Mouse (Mus musculus): ENCODE data around the gene Trp53bp2. TPM values are rescaled to one million over a fixed set of nuclear protein-coding genes. Genes with fewer than 3 reads are reported as not detected.

The Trp53bp2 gene
- total RNA-seq (2015; ENCODE audit: low replicate concordance) (1.2 and 3.6 TPM in 2 replicates), total RNA-seq (2017; ENCODE audit: low replicate concordance) (2.2 and 2.6 TPM in 2 replicates)

DNA sequence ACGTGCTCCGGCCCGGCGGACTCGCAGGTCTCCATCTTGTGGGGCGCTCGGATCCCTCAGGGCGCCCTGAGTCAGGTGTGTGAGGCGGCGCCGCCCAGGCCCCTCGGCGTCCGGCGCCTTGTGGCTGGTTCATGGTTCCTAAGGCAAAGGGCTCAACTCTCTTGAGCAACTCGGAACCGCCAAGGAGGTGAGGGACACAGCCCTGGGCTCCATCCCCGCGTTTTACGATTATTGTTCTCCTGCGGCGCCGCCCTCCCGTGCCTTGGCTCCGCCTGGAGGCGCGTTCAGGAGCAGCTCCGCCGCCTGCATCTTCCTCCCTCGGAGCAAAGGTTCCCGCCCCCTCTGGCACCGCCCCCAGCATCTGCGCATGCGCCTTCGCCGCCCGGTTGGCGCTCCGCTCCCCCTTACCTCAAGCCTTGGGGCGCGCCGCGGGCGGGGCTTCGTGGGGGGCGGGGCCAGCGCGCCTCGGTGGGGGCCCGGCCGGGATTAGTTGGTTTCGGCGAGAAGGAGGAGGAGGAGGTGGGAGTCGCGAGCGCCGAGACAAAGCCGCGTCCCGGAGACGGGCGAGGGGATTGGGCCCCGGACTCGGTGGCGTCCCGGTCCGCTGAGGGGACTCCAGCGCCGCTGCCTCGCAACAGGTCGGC, at the start of gene Trp53bp2:
TSS of gene Trp53bp2 (plus strand) at position 489 of the 644 bp plus-strand sequence.
- peak; percentile 95 for ATAC-seq (replicated peaks; ENCODE audit: low FRiP score, poor library complexity, severe bottlenecking)

DNA sequence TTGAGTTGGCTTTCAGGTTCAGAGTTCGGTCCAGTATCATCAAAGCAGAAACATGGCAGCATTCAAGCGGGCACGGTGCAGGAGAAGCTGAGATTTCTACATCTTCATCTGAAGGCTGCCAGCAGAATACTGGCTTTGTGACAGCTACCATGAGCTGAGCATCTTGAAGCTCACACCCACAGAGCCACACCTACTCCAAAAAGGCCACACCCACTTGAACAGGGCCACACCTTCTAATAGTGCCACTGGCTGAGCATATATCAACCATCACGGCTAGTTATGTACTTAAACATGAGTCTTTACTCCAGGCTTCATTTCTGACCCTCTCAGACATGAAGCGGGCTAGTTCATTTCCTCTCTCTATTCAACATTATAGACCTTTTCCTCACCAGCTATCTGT, 46.3 kb upstream of the Trp53bp2 start:
- ATAC-seq (replicated peaks; ENCODE audit: low FRiP score, poor library complexity, severe bottlenecking): peak; percentile 56

DNA sequence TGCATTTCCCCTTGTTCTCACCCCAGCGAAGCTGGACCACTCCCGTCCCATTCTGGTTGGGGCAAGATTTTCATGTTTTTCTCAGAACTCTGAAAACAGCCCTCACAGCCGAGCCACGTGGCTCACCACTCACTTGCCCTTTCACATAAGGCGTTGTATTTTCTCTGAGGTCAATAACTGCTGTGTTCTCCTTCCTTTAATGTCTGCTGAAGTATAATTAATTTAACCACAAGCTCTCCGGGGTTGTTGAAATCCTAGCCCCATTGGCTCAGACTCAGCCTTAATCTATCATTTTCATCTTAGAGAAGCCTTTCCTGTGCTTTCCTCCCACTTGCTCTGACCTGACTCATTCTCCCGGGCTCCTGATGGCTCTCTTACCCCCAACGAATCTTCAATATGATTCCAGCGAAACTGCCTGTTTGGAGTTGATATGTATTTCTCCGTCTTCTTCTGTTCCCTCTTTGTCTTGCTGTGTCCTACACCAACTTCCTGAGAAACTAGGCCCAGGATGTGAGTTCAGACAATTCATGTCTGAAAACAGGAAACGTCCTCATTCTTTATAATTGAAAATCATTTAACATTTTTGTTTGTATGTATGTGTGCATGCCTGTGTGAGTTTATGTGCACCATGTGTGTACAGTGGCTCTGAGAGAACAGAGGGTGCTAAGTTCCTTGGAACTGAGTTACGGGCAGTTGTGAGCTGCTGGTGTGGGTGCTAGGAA, 45.1 kb upstream of the Trp53bp2 start:
- no peak for ATAC-seq (replicated peaks; ENCODE audit: low FRiP score, poor library complexity, severe bottlenecking)

DNA sequence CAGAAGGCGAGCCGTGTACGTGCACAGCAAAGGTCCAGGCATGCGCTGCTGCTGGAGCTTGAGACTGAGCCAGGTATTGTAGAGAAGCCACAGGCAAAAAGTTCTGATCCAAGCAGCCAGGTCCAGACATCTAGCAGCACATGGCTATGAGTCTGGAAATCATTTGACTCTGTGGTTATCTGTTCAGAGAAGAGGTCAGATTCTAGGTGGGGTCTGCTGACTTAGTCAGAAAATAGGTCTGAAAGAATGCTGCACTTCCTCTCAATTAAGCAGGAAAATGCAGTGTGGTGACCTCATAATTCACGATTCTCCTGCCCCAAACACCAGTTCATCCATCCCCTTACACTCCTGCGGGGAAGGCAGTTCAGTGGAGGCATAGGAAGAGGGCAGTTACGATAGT, 40.7 kb upstream of the Trp53bp2 start:
- ATAC-seq (replicated peaks; ENCODE audit: low FRiP score, poor library complexity, severe bottlenecking): no peak

DNA sequence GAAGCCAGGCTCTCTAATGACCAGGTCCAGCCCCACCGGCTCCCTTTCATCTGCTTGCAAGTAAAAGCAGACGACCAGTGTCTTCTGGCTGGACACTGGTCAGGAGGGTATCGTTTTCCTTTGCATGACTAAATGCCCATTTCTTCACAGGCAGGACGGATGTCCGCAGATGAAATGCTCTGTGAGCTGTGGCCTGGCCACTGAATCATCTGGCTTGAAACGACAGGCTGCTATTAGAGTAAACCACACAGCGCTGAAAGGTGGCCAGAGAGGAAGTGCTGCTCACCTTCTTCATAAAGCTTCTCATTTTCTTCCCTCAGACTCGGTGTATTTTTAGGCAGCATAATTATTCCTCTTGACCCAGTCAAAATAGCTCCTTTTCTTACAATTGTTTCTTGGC, 40.2 kb upstream of the Trp53bp2 start:
- no peak for ATAC-seq (replicated peaks; ENCODE audit: low FRiP score, poor library complexity, severe bottlenecking)

DNA sequence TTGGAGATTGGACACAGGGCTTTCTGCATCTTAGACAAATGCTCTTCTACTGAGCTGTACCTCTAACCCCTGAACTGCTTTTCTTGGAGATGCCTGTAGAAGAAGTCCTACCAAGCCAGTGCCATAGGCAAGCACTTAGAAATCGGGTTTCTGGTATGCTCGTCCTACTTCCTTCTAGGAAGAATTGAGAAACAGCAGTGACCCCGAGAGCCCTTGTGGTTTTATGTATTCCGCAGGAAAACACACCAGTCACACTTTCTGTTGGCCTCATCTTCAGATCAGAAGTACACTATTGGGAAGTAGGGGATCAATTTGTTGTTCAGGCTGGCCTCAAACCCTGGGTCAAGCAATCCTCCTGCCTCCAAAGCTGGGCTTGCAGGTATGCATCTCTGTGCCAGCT, 39.5 kb upstream of the Trp53bp2 start:
- ATAC-seq (replicated peaks; ENCODE audit: low FRiP score, poor library complexity, severe bottlenecking): no peak

DNA sequence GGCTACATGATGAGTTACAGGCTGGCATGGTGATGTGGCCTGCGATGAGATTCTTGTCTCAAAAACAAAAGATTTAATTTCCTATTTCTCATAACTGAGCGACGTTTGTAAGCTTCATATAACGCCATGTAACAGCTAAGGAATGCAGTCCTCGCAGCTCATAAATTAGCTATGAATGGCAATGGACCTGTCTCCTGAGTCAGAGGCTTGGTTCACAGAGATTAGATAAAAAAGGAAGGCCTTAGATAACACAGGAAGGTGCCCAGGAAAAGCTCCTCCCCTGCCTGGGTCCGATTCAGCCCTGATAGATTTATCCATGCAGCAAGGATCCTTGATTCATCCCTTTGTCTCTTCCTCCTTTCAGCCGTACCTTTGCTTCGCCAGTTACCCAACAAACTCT, 37.1 kb upstream of the Trp53bp2 start:
- no peak for ATAC-seq (replicated peaks; ENCODE audit: low FRiP score, poor library complexity, severe bottlenecking)

DNA sequence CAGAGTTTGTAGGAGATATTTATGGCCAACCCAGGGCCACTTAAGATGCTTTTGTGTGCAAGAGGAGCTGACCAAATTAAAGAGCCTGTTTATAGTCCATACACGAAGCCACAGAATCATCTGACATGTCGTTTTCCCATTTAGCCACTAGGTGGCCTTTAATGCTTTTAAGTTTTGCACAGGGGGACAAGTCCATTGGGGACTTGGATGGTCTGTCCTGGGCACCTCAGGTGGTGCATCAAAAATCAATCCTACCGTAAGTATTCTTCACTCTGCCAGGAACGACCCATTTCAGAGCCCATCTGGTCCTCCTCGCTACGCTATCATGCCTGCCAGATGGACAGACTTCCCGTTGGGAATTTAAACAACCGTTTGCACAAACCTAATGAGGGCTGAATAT, 32.8 kb upstream of the Trp53bp2 start:
- 0 out of 2 replicates have a peak, but pooled peaks have one; percentile 59 for ATAC-seq (replicated peaks; ENCODE audit: low FRiP score, poor library complexity, severe bottlenecking)

DNA sequence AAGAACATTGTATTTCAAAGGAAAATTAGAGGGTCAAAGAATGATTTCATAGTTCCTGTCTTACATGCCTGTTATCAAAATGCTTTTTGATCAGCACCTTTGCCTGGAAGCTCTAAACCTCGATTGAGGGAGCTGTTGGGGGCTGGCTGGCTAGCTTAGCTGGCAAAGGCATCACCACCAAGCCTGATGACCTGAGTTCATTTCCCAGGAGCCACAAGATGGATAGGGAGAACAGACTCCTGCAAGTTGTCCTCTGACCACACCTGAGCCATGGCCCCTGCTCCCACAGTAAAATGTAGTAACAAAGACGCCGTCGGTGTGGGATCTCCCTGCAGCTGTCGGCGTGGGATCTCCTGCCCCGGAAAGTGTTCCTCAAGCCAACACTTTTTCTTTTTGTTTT, 32.1 kb upstream of the Trp53bp2 start:
- ATAC-seq (replicated peaks; ENCODE audit: low FRiP score, poor library complexity, severe bottlenecking): no peak

DNA sequence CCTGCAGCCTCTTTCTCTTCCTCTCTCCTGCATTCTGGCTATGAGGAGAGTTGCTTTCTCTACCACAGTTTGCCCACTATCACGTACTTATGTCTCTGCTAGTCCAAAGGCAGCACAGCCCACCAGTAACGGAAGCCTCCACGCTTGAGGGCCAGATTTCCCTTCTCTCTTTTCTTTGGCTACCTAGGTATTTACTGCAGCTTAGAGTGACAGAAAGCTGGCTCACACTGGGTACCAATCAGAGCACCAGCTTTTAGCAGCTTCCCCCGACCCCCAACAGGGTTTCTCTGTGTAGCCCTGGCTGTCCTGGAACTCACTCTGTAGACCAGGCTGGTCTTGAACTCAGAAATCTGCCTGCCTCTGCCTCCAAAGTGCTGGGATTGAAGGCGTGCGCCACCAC, 31.5 kb upstream of the Trp53bp2 start:
- ATAC-seq (replicated peaks; ENCODE audit: low FRiP score, poor library complexity, severe bottlenecking): no peak

DNA sequence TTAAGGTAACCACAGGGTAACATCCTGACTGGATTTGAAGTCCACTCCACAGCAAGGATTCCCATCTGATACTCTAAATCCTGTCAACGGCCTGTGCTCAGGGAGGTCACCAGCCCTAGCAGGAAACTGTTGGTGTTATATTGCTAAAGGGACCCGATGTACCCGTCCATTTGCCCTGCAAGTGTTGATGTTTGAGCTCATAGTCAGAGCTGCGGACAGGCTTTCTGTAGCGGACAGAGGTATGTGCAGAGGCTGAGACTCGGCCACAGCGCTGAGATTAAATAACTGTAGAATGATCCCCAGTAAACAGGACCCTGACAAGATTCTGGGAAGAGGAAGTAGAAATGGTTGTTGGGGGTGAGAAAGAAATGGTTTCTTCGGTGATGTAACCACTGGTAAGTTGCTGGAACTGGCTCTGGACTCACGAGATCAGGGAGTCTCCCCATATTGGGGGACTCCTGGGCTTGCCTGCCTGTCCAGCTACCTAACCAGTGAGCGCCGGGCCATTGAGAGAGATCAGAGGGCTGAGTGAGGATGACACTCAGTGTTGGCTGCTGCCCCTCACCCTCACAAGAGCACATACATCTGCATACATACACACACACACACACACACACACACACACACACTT, 30.7 kb upstream of the Trp53bp2 start:
- ATAC-seq (replicated peaks; ENCODE audit: low FRiP score, poor library complexity, severe bottlenecking): no peak

DNA sequence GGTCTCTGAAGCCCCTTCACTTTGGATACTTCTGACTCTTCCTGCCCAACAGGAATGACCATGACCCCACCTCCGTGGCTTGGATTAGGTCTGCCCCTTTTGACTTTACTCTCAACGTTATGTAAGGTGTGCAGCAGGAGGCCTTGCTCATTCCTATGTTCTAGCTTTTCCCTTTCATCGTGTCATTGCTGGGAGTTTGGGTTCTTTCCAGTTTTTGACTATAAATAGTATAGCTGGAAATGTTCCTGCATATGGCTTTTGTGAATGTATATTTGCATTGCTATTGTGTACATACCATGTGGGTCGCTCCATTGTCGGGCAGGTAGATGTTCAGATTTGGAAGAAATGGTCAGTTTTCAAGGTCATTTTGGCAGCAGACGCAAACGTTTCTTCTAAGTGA, 30.1 kb upstream of the Trp53bp2 start:
- no peak for ATAC-seq (replicated peaks; ENCODE audit: low FRiP score, poor library complexity, severe bottlenecking)

DNA sequence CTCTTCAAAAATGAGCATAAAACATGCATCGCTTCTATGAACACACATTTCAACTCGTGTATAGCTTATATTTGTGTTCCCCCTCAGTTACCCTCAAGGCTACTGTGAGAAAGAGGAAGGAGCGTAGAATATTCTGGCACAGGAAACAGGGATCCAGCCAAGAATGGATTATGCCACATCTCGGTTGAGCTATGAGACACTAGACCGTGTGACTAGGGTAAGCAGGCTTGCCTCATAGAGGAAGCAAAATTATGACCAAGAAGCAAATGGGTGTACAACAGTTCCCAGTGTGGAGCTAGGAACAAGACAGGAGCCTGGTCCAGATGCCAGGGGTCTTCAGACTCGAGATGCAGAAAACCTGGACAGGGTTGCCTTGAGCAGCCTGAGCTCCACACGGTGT, 28.3 kb upstream of the Trp53bp2 start:
- ATAC-seq (replicated peaks; ENCODE audit: low FRiP score, poor library complexity, severe bottlenecking): no peak

DNA sequence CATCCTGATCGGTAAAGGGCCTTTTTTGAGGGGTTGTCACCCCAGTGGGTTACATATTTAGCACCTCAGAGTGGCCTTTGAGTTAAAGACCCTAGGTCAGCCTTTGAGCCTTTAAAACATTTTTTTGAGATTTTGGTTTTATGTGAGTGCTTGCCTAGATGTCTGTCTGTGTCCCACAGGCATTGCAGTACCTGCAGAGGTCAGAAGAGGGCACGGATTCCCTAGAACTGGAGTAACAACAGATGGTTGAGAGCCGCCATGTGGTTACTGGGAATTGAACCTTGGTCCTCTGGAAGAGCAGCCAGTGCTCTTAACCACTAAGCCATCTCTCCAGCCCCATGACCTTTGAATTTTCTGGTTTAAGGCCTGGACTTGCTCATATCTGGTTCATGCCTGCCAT, 27.6 kb upstream of the Trp53bp2 start:
- ATAC-seq (replicated peaks; ENCODE audit: low FRiP score, poor library complexity, severe bottlenecking): no peak

DNA sequence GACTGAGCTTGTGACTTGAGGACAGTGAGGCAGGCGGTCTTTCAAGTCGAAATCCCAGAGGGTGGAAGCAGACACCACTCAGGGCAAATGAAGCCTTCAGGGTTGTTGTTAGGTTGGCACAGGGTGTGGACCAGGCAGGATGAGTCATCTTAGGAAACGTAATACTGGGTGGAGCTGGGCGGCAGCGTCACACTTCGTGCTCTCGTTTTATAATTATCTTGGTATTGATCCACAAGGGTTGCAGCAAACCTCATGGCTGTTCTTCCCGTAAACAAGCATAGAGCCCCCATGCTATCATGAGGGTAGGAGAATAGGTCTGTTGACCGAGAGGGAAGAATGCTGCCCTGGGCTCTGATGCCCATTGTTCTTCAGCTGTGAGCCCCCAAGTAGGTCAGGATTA, 25.9 kb upstream of the Trp53bp2 start:
- ATAC-seq (replicated peaks; ENCODE audit: low FRiP score, poor library complexity, severe bottlenecking): no peak

DNA sequence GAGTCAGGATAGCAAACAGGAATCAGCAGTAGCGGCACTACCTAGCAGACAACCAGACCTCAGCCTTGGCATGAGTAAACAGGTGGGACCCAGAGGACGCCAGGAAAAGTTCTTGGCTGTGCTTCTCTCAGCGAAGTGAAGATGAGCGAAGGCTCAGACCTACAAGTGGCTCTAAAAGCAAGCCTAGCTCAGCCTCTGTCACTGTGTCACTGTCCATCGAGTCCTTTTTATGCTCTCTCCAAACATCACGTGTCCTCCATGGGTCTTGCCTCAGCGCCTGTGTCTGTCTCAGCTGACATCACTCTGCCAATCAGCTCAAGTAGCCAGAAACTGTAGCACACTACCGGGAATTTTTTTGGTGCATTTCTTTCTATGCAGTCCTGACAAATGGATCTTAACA, 22.5 kb upstream of the Trp53bp2 start:
- ATAC-seq (replicated peaks; ENCODE audit: low FRiP score, poor library complexity, severe bottlenecking): no peak

DNA sequence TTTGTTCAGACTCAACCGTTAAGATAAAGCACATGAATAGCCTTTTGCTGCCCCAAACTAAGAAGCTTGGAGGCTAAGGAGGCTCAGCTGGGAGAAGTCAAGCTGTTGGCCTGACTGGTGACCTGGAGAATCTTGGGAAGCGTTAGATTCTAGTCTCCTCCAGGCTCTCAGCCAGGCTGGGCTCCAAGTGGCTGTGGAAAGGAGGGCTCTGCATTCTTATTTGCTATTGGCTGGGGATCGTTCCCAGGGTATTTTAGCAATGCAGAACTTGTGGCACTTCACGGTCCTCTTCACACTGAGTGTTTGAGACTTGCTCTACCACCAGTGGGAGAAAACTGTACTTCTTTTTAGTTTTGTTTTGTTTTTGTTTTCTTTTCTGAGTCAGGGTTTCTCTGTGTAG, 20.2 kb upstream of the Trp53bp2 start:
- ATAC-seq (replicated peaks; ENCODE audit: low FRiP score, poor library complexity, severe bottlenecking): no peak

DNA sequence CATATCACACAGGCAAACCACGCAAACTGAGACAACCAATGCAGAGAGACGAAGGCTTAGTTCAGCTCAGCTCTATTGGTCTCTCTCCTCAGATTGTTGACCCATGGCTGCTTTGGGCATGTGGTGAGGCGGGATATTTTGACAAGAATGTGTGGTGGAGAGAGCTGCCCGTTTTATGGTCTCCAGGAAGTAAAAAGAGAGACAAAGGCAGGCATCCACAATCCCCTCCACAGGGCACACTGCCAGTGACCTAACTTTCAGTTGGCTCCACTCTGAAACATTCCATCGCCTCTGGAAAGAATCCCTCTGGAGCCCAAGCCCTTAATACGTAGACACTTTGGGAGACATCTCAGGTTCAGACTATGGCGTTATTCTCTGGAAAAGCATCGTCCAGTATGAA, 10.8 kb upstream of the Trp53bp2 start:
- ATAC-seq (replicated peaks; ENCODE audit: low FRiP score, poor library complexity, severe bottlenecking): no peak

DNA sequence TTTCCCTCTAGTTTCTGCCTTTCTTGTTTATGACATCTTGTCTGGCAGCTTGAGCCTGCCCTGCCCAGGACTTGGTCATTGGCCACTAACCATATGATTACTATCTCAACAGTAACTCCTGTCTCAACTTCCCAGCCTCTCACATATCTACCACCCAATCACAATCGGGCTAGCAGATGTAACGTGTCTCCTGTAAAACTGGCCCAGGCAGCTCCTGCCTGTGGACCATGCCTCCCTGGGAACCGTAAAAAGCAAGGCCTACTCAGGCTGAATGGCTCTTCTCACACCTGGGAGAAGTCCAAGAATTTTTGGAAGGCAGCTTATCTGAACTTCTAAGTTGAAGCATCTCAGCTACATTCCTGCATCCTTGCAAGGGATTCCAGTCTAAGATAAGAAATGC, 10.2 kb upstream of the Trp53bp2 start:
- no peak for ATAC-seq (replicated peaks; ENCODE audit: low FRiP score, poor library complexity, severe bottlenecking)

DNA sequence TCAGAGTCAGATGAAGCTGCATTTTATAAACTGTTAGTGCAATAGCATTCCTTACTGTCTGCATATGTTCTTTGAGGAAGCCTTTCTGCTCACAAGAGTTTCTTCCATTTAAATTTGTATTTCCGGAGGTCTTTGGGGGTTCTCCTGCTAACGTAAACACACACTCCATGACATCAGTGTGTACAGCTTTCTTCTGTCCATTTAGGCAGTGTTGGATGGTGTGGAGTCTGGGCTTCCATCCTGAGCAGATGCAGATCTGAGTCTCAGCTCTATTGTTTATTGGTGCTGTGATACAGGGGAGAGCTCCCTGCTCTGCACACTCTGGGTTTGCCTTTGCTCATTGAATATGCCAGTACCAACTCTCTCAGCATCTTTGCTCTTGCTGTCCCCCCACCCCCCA, 9.8 kb upstream of the Trp53bp2 start:
- ATAC-seq (replicated peaks; ENCODE audit: low FRiP score, poor library complexity, severe bottlenecking): no peak

DNA sequence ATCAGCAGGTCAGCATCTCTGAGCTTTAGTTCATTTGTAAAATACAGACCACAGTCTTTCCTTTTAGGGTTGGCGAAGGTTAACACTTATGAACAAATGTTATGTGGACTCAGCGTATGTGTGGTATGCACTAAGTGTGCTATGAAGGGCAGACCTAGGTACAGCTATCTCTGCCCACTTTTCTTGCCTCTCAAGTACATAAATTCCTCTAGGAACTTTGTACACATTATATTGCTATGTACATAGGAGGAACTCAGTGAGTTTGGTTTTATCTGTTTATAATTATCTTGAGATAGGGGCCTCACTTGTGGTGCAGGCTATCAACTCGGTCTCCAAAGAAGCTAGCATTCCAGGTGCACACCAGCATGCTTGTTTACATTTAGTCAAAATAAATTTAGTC, 9.1 kb upstream of the Trp53bp2 start:
- no peak for ATAC-seq (replicated peaks; ENCODE audit: low FRiP score, poor library complexity, severe bottlenecking)

All from erythroblast, adult 5-6 weeks (primary cell).